Mouse (Mus musculus): ENCODE results near the gene Lrrc39. TPM values are rescaled to one million over a fixed set of nuclear protein-coding genes. Genes with fewer than 3 reads are reported as not detected.
A peak's percentile ranks its signal among the peaks of the same experiment; 100 is the strongest.

Lrrc39 gene
- total RNA-seq, 2 experiments from 2014 or later, result 0.12 TPM; not detected in 1

- DNase-seq (ENCODE audit: low spot score in 2 of 2), result no peak
- no peak overlapping the region for H3K4me3 ChIP-seq
- TF ChIP-seq CTCF (conservative IDR thresholded peaks at IDR 0.05), result no peak
- peak overlapping the region; percentile 21; the same call in 1 of the 2 replicates for H3K27ac ChIP-seq
Measured at GRCm38 (mm10) chr3:116620636-116621370, 58.0 kb downstream of the Lrrc39 start.

- TF ChIP-seq CTCF (conservative IDR thresholded peaks at IDR 0.05), result no peak
- no peak for DNase-seq (ENCODE audit: low spot score in 2 of 2)
- Histone ChIP-seq H3K4me3 (no peak overlapping the region), H3K27ac (no peak overlapping the region)
Measured at GRCm38 (mm10) chr3:116622641-116623040, 59.9 kb downstream of the Lrrc39 start.

DNA sequence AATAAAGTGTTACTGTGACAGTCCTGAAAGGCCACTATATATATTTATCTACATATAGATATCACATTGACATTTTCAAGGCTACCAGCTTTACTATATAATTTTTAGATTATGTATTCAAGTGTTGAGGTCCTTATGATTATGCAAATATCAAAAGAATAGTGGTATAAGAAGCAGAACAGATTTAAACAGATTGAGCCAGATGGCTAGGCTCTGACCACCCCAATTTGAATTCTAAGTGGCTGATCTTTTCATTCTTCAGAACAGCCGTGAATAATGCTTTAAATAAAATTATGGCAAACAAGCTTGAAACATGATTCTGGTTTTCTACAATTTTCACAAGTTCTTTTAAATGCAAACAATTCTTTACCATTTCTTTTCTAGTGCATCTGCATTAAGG, 68.7 kb downstream of the Lrrc39 start:
- Histone ChIP-seq H3K4me3 (no peak overlapping the region), H3K27ac (0 out of 2 replicates have a peak overlapping the region, but pooled peaks have one; percentile 28)
- no peak for DNase-seq (ENCODE audit: low spot score in 2 of 2)
- TF ChIP-seq CTCF (conservative IDR thresholded peaks at IDR 0.05), result no peak

Other genes with a start within 250 kb of the Lrrc39 start
- gene Cdc14a, start 138.9 kb upstream of the Lrrc39 start, total RNA-seq (2021), result 1 to 10 TPM; 4.9 to 6.2 TPM
- gene Rtca, start 54.8 kb upstream of the Lrrc39 start, total RNA-seq (2021), result 10 to 100 TPM; 59.4 to 64.5 TPM
- gene Dbt, start 49.9 kb upstream of the Lrrc39 start, total RNA-seq (2021), result 10 to 100 TPM; 18.9 to 24.0 TPM
- gene Sass6, start 32.0 kb downstream of the Lrrc39 start, total RNA-seq (2021), result 1 to 10 TPM; 7.4 to 9.4 TPM
- gene Trmt13, start 51.6 kb downstream of the Lrrc39 start, total RNA-seq (2021), result 10 to 100 TPM; 17.9 to 24.4 TPM
- 10 to 100 TPM; 54.4 to 57.7 TPM for gene Mfsd14a, start 99.7 kb downstream of the Lrrc39 start, total RNA-seq (2021)
- gene Gm43191, start 118.3 kb downstream of the Lrrc39 start, total RNA-seq (2021), result not detected
- 10 to 100 TPM; 15.8 to 18.3 TPM for gene Slc35a3, start 149.9 kb downstream of the Lrrc39 start, total RNA-seq (2021)
- gene Agl, start 245.2 kb downstream of the Lrrc39 start, total RNA-seq (2021), result 10 to 100 TPM; 26.1 to 27.2 TPM